Mouse (Mus musculus) kidney, postnatal 0 days (tissue): ENCODE results near the gene Ccm2l. TPM values are rescaled to one million over a fixed set of nuclear protein-coding genes. Genes with fewer than 3 reads are reported as not detected.
A peak's percentile ranks its signal among the peaks of the same experiment; 100 is the strongest.

Experiments used
- ATAC-seq: fragments of 200-750 bp; cut with Nextera tagmentation; replicated peaks from 2 replicates; pipeline ENCODE4 v1.8.0; 2017; ENCODE audit warnings: low read depth, moderate number of reproducible peaks, moderate TSS enrichment, moderate library complexity; ENCODE audit not compliant: low FRiP score
- DNase-seq: peaks from one replicate; pipeline ENCODE4 v3.0.0-alpha.2; 2016; ENCODE audit warnings: low spot score
- H3K27ac ChIP-seq: fragments of 300-500 bp; sonication (generic); 2 replicates; pipeline ENCODE4 v1.5.1; 2014; ENCODE audit warnings: mild to moderate bottlenecking
- H3K27me3 ChIP-seq: fragments of 300-500 bp; sonication (generic); 2 replicates; pipeline ENCODE4 v1.6.1; 2014; ENCODE audit warnings: low read length, mixed read lengths; ENCODE audit not compliant: insufficient read depth
- H3K36me3 ChIP-seq: fragments of 300-500 bp; sonication (generic); 2 replicates; pipeline ENCODE4 v1.6.1; 2014; ENCODE audit warnings: low read length, mixed read lengths; ENCODE audit not compliant: insufficient read depth
- H3K4me1 ChIP-seq: fragments of 300-500 bp; sonication (generic); replicated peaks from 2 replicates; pipeline ENCODE4 v1.6.1; 2014; ENCODE audit warnings: antibody characterized with exemption, low read length, mixed read lengths; ENCODE audit not compliant: insufficient read depth
- H3K4me2 ChIP-seq: fragments of 300-500 bp; sonication (generic); 2 replicates; pipeline ENCODE4 v1.6.1; 2014; ENCODE audit warnings: mild to moderate bottlenecking, low read length, moderate library complexity, mixed read lengths
- H3K4me3 ChIP-seq: fragments of 300-500 bp; sonication (generic); replicated peaks from 2 replicates; pipeline ENCODE4 v1.5.1; 2014; ENCODE audit warnings: low read depth, low read length
- H3K9ac ChIP-seq: fragments of 300-500 bp; sonication (generic); 2 replicates; pipeline ENCODE4 v1.6.1; 2014; ENCODE audit warnings: low read depth, low read length
- H3K9me3 ChIP-seq: fragments of 300-500 bp; sonication (generic); replicated peaks from 2 replicates; pipeline ENCODE4 v1.6.1; 2016; ENCODE audit warnings: low read length, inconsistent platforms, mixed read lengths
- CTCF ChIP-seq: IDR thresholded peaks from 2 replicates; pipeline ENCODE4 v1.5.1; 2016; ENCODE audit warnings: antibody characterized with exemption, low read depth, mild to moderate bottlenecking, moderate library complexity
- WGBS: fragments of 180-500 bp; shearing (Covaris S2); extraction: QIAGEN DNeasy Blood & Tissue Kit; methylation state at CpG from one replicate; pipeline ENCODE4 v1.1.7; 2014; 5-methylcytosine and 5-hydroxymethylcytosine counted together
- polyA plus RNA-seq: library from polyadenylated mRNA; unstranded; fragments of >200 nt; fragmentation: Nextera tagmentation; extraction: Ambion mirVana; gene quantifications from 2 replicates; pipeline ENCODE4 v1.2.1, GENCODE M21; 2015

Ccm2l gene
- polyA plus RNA-seq, 1 experiment from 2014 or later = 3.4 TPM

GRCm38 (mm10) chr2:153027501-153027900 lies 38.3 kb upstream of the Ccm2l start:
- Histone ChIP-seq H3K9me3 (no peaks in the 10 kb centered on the region), H3K27me3 (peaks cover 21% of the 10 kb centered on the region), H3K9ac (no peak overlapping the region), H3K4me2 (no peak overlapping the region), H3K27ac (no peak overlapping the region), H3K4me1 (peaks cover 7% of the 10 kb centered on the region; the same call in 1 of the 2 replicates), H3K36me3 (no peaks in the 10 kb centered on the region), H3K4me3 (no peak overlapping the region)
- no peak for TF ChIP-seq CTCF
- DNase-seq (no peak), ATAC-seq (no peak)
- 65% methylated on average over 4 of the region's 4 CpGs for WGBS

GRCm38 (mm10) chr2:153030422-153030821 lies 35.3 kb upstream of the Ccm2l start:
- 15% methylated on average over 4 of the region's 4 CpGs for WGBS
- ATAC-seq (no peak), DNase-seq (no peak)
- H3K9ac ChIP-seq = no peak overlapping the region
- no peaks in the 10 kb centered on the region for H3K36me3 ChIP-seq
- H3K4me2 ChIP-seq = no peak overlapping the region
- TF ChIP-seq CTCF = no peak
- H3K27me3 ChIP-seq = peaks cover 24% of the 10 kb centered on the region
- H3K9me3 ChIP-seq = no peaks in the 10 kb centered on the region
- peaks cover 9% of the 10 kb centered on the region; the same call in 1 of the 2 replicates for H3K4me1 ChIP-seq
- no peak overlapping the region for H3K4me3 ChIP-seq
- H3K27ac ChIP-seq = no peak overlapping the region

- Histone ChIP-seq H3K4me3 (peak within 1 kb of the TSS; percentile 37), H3K9me3 (no peaks in the 10 kb centered on the region), H3K36me3 (no peaks in the 10 kb centered on the region), H3K27ac (no peak within 1 kb of the TSS), H3K4me2 (peak within 1 kb of the TSS; percentile 77), H3K4me1 (peaks cover 9% of the 10 kb centered on the region; the same call in 1 of the 2 replicates), H3K9ac (no peak within 1 kb of the TSS), H3K27me3 (peaks cover 24% of the 10 kb centered on the region)
- no peak for TF ChIP-seq CTCF
- DNase-seq (no peak), ATAC-seq (no peak)
- under 1% methylated on average over 36 of the region's 54 CpGs for WGBS
These were observed 34.4 kb upstream of the Ccm2l start, which contains the start of gene Xkr7 for GRCm38 (mm10) chr2:153031126-153032082. TSS of gene Xkr7 (plus strand) at chr2:153031852.

- H3K4me1 ChIP-seq = peaks cover 9% of the 10 kb centered on the region; the same call in 1 of the 2 replicates
- WGBS = 1% methylated on average over 57 of the region's 58 CpGs
- peaks cover 24% of the 10 kb centered on the region for H3K27me3 ChIP-seq
- H3K4me2 ChIP-seq = peak overlapping the region; percentile 77
- H3K9me3 ChIP-seq = no peaks in the 10 kb centered on the region
- H3K9ac ChIP-seq = no peak overlapping the region
- peak; percentile 66 for ATAC-seq
- no peak overlapping the region for H3K27ac ChIP-seq
- peak; percentile 84 for DNase-seq
- TF ChIP-seq CTCF = 0 out of 2 replicates have a peak, but pooled peaks have one; percentile 6
- peak overlapping the region; percentile 37 for H3K4me3 ChIP-seq
- H3K36me3 ChIP-seq = no peaks in the 10 kb centered on the region
These were observed 33.5 kb upstream of the Ccm2l start for GRCm38 (mm10) chr2:153032083-153032842.

- Histone ChIP-seq H3K36me3 (no peaks in the 10 kb centered on the region), H3K27ac (no peak overlapping the region), H3K4me1 (peaks cover 9% of the 10 kb centered on the region; the same call in 1 of the 2 replicates), H3K4me3 (no peak overlapping the region), H3K9ac (no peak overlapping the region), H3K27me3 (peaks cover 24% of the 10 kb centered on the region), H3K4me2 (no peak overlapping the region), H3K9me3 (no peaks in the 10 kb centered on the region)
- ATAC-seq (no peak), DNase-seq (peak; percentile 25)
- no peak for TF ChIP-seq CTCF
- 16% methylated on average over 4 of the region's 4 CpGs for WGBS
These were observed 32.8 kb upstream of the Ccm2l start for GRCm38 (mm10) chr2:153032973-153033372.
